Mouse (Mus musculus): ENCODE measurements around the gene Dok3. TPM values are rescaled to one million over a fixed set of nuclear protein-coding genes. Genes with fewer than 3 reads are reported as not detected.
"Not testable (repeated sequence)": the region's sequence is repeated elsewhere in the genome, so short reads cannot be mapped to it uniquely, and the experiment has no call there.

Dok3 gene
- polyA plus RNA-seq (2016; fragmentation: Nextera tagmentation; extraction: Ambion mirVana): 1.4 and 1.7 TPM in 2 replicates

DNA sequence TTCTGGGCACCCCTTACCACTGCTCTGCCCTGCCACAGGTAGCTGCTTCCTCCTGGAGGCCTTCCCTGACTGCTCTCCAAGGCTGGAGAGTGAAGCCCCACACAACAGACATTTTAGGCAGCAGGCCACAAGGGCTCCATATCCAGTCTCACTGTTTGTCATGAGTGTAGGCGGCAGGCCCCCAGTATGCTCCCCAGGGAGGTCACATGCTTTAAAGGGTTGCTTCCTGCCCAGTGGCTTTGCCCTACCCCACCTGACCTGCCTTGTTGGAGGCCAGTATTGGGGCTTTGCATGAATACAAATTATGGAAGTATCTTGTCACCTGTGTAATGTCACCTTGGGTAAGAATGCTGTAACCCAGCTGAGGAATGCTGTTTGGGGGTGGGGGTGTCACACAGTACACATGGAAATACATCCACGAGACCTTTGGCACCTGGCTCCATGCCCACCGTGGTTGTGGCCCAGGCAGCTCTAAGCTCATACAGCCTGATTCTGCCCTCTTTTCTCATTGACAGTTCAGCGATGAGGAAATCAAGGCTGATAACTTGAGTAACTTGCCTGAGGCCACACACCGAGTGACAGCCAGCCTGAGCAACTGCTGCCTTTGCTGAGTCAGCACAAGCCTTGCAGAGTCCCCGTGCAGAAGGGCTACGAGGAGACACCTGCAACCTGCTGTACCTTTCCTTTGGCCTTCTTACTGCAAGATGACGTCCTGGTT lies at the start of gene Dok3:
Dok3 (minus strand) TSS at position 99 of the 718 bp plus-strand sequence.
- Histone ChIP-seq H3K9me3 (replicated peaks) (no peaks in the 10 kb centered on the region), H3K4me2 (no peak within 1 kb of the TSS), H3K4me3 (no peak within 1 kb of the TSS), H3K4me1 (replicated peaks) (no peaks in the 10 kb centered on the region), H3K27ac (ENCODE audit: poor library complexity, severe bottlenecking) (no peak within 1 kb of the TSS), H3K36me3 (peaks cover 52% of the 10 kb centered on the region), H3K9ac (no peak within 1 kb of the TSS), H3K27me3 (replicated peaks) (0 out of 2 replicates have a peak, but pooled peaks cover 3% of the 10 kb centered on the region)
- 75% methylated on average over 8 of the region's 8 CpGs for WGBS
- no peak for ATAC-seq (ENCODE audit: insufficient number of reproducible peaks, low FRiP score)

DNA sequence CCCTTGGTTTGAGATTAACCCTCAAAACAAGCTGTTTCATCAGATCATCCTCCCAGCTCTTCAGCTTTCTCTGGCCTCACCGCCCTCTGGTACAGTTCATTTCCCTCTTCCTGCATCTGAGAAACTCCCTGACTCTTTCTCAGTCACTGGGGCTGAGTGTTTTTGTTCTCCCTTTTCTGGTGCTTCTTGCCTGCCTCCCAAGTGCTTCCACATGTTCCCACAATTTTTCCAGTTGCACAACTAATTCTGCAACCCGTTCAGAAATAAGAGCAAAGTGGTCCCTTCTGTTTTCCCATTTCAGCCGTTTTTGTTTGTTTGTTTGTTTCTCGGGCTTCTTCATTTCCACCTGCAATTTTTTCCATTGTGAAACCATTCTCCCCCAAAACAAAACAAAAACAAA lies 49.0 kb upstream of the Dok3 start:
- Histone ChIP-seq H3K36me3 (no peaks in the 10 kb centered on the region), H3K9me3 (replicated peaks) (peaks cover 2% of the 10 kb centered on the region), H3K27ac (ENCODE audit: poor library complexity, severe bottlenecking) (no peak overlapping the region), H3K4me2 (no peak overlapping the region), H3K9ac (no peak overlapping the region), H3K4me1 (replicated peaks) (no peaks in the 10 kb centered on the region), H3K27me3 (replicated peaks) (no peaks in the 10 kb centered on the region), H3K4me3 (no peak overlapping the region)
- ATAC-seq (ENCODE audit: insufficient number of reproducible peaks, low FRiP score): no peak
- WGBS: 74% methylated on average over 4 of the region's 4 CpGs

DNA sequence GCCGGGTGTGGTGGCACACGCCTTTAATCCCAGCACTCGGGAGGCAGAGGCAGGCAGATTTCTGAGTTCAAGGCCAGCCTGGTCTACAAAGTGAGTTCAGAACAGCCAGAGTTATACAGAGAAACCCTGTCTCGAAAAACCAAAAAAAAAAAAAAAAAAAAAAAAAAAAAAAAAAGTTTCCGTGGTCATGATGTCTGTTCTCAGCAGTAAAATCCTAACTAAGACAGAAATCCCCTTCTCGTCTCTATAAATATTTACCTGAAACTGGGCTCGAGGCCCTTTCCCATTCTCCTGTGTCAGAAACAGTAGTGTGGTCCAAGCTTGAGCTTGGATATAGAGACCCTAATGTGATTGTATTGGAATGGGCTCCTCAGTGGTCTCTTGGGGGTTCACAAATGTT lies 47.8 kb upstream of the Dok3 start:
- H3K4me3 ChIP-seq; H3K27me3 ChIP-seq (replicated peaks); ATAC-seq (ENCODE audit: insufficient number of reproducible peaks, low FRiP score); H3K36me3 ChIP-seq; H3K27ac ChIP-seq (ENCODE audit: poor library complexity, severe bottlenecking); H3K4me1 ChIP-seq (replicated peaks); H3K9me3 ChIP-seq (replicated peaks); H3K4me2 ChIP-seq; H3K9ac ChIP-seq: not testable (repeated sequence)
- 73% methylated on average over 7 of the region's 7 CpGs for WGBS

DNA sequence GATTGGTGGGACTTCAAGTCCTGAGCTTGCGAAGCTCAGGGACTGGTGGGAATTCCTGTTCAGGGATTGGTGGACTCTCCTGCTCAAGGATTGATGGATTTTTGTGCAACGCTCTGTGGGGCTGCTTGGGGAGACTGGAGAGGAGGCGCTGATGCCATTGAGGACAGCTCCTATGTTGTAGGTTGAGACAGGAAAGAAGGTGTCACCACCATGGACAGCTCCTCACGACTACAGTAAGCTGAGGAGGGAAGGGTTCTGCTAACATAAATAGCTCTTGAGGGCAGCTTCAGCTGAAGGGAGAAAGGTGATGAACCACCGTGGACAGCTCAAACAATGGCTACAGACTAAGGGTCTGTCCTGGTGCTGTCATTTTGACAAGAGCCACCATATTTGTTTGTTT lies 46.8 kb upstream of the Dok3 start:
- Histone ChIP-seq H3K9ac (no peak overlapping the region), H3K27ac (ENCODE audit: poor library complexity, severe bottlenecking) (no peak overlapping the region), H3K4me2 (no peak overlapping the region), H3K9me3 (replicated peaks) (peaks cover 2% of the 10 kb centered on the region), H3K36me3 (no peaks in the 10 kb centered on the region), H3K27me3 (replicated peaks) (no peaks in the 10 kb centered on the region), H3K4me1 (replicated peaks) (peaks cover 6% of the 10 kb centered on the region; the same call in 1 of the 2 replicates), H3K4me3 (no peak overlapping the region)
- no peak for ATAC-seq (ENCODE audit: insufficient number of reproducible peaks, low FRiP score)
- WGBS: 46% methylated on average over 5 of the region's 5 CpGs

DNA sequence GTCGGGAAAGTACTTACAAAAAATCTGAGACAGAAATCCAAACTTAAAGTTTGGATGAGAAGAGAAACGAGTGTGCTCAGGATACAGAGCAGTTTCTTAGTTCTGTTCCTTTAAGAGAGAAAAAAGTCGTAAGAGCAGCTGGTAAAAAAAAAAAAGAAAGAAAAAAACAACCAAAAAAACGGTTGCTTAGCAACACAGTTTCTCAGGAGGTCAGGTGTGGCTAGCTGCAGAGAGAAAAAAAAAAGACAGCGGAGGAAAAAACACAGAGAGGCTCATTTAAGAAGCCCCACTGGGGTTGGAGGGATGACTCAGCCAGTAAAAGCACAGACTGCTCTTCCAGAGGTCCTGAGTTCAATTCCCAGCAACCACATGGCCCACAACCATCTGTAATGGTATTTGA lies 45.2 kb upstream of the Dok3 start:
- no peaks in the 10 kb centered on the region for H3K36me3 ChIP-seq
- no peak for ATAC-seq (ENCODE audit: insufficient number of reproducible peaks, low FRiP score)
- no peak overlapping the region for H3K4me3 ChIP-seq
- no peak overlapping the region for H3K4me2 ChIP-seq
- peaks cover 2% of the 10 kb centered on the region for H3K9me3 ChIP-seq (replicated peaks)
- H3K4me1 ChIP-seq (replicated peaks): peaks cover 13% of the 10 kb centered on the region
- H3K9ac ChIP-seq: no peak overlapping the region
- 67% methylated on average over 5 of the region's 5 CpGs for WGBS
- H3K27me3 ChIP-seq (replicated peaks): no peaks in the 10 kb centered on the region
- H3K27ac ChIP-seq (ENCODE audit: poor library complexity, severe bottlenecking): no peak overlapping the region

- no peak within 1 kb of the TSS for H3K4me2 ChIP-seq
- H3K27ac ChIP-seq (ENCODE audit: poor library complexity, severe bottlenecking): no peak within 1 kb of the TSS
- H3K4me3 ChIP-seq: no peak within 1 kb of the TSS
- peaks cover 2% of the 10 kb centered on the region; the same call in 1 of the 2 replicates for H3K9me3 ChIP-seq (replicated peaks)
- H3K9ac ChIP-seq: no peak within 1 kb of the TSS
- H3K4me1 ChIP-seq (replicated peaks): peaks cover 17% of the 10 kb centered on the region
- no peak for ATAC-seq (ENCODE audit: insufficient number of reproducible peaks, low FRiP score)
- WGBS: 94% methylated on average over 2 of the region's 2 CpGs
- H3K36me3 ChIP-seq: peaks cover 1% of the 10 kb centered on the region
- H3K27me3 ChIP-seq (replicated peaks): no peaks in the 10 kb centered on the region
Observed at GRCm38 (mm10) chr13:55573432-55573831, 44.3 kb upstream of the Dok3 start, which contains the start of gene Tmed9. Tmed9 (plus strand) TSS chr13:55573732.

DNA sequence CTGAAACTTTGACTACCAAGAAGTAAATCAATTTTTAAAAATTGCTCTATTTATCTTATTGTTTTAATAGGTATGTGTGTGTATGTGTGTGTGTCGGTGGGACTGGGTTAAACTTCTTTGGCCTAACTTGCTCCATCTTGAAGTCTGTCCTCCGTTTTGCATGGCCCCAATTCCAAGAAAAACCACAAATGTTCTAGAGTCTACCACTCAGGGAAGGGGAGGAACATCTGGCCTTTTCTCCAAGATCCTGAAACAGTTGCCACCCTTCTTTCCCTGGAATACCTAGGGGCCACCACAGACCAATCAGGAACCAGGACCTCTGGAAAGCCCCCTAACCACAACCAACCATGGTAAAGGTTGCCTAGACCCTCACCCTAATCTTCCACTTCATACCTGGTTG lies 42.9 kb upstream of the Dok3 start:
- H3K9ac ChIP-seq: no peak overlapping the region
- no peak overlapping the region for H3K27ac ChIP-seq (ENCODE audit: poor library complexity, severe bottlenecking)
- no peak overlapping the region for H3K4me3 ChIP-seq
- H3K9me3 ChIP-seq (replicated peaks): peaks cover 2% of the 10 kb centered on the region; the same call in 1 of the 2 replicates
- no peak overlapping the region for H3K4me2 ChIP-seq
- ATAC-seq (ENCODE audit: insufficient number of reproducible peaks, low FRiP score): no peak
- H3K4me1 ChIP-seq (replicated peaks): peaks cover 20% of the 10 kb centered on the region
- no peaks in the 10 kb centered on the region for H3K27me3 ChIP-seq (replicated peaks)
- whole genome bisulfite sequencing: 86% methylated on average over 2 of the region's 2 CpGs
- H3K36me3 ChIP-seq: peaks cover 11% of the 10 kb centered on the region

DNA sequence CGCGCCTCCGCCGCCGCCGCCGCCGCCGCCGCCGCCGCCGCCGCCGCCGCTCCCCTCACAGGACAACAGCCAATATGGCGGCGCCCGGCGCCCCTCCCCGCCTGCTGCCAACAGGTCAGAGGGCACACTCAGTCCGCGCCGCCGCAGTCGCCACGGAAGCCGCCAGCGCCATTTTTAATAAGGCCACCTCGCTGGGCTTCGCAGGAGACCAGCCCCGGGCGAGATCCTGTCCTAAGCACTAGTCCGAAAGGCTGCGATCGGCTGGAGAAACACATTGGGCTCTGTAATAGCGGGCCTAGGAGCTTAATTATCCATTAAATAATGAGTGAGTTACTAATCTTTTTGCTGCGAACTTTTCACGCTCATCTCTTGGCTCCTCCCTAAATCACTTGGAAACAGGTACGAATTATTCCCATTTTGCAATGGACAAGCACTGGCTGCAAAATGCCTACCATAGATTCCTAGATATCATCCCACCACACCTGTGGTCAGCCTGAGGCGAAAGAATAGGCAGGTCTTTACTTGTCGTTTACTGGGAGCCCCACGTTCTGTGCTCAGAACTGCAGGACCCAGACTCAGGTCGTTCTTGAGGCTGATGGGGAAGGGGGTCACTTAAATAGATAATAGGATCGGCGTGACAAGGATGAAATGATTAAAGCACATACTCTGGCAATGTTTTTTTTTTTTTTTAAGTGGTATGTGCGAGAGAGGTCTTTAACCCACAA lies 42.1 kb upstream of the Dok3 start, which contains the start of gene Fam193b:
Fam193b (minus strand) TSS at position 94 of the 725 bp plus-strand sequence.
- Histone ChIP-seq H3K4me1 (replicated peaks) (peaks cover 22% of the 10 kb centered on the region), H3K9ac (peak within 1 kb of the TSS; percentile 85), H3K4me3 (peak within 1 kb of the TSS; percentile 63), H3K27ac (ENCODE audit: poor library complexity, severe bottlenecking) (peak within 1 kb of the TSS; percentile 77), H3K4me2 (peak within 1 kb of the TSS; percentile 72), H3K9me3 (replicated peaks) (peaks cover 2% of the 10 kb centered on the region; the same call in 1 of the 2 replicates), H3K36me3 (peaks cover 17% of the 10 kb centered on the region), H3K27me3 (replicated peaks) (no peaks in the 10 kb centered on the region)
- ATAC-seq (ENCODE audit: insufficient number of reproducible peaks, low FRiP score): peak; percentile 94
- 2% methylated on average over 44 of the region's 47 CpGs for WGBS

DNA sequence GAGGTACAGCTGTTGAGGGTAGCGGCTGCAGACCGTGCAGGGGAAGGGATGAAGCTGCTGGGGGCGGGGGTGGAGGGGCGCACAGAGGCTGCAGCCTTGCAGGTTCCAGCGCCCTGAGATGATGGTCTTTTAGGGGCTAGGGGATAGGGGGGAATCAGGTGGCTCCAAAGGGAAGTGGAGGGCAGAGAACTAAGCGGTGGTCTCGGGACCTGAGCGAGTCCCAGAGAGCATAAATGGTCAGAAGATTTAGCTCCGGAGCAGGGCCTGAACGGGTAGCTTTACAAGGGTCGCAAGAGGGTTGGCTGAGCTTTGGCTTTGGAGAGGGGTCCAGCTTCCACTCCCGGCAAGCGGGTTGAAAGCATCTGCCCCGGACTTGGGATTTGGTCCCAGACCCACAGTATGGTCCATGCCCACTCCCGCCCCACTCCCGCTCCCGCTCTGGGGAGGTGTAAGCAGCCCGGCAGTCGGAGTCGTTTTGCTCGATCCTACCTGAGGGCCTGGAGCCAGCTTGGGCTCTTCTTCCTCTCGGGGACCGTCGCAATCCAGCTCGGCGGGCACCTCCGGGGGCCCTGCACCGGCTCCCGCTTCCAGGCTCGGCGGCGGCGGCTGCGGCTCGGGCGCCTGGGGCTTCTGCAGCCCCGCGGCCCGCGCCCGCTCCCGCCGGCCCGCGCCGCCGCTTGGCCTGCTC lies 41.3 kb upstream of the Dok3 start:
- peak; percentile 79 for ATAC-seq (ENCODE audit: insufficient number of reproducible peaks, low FRiP score)
- Histone ChIP-seq H3K4me3 (peak overlapping the region; percentile 63), H3K27me3 (replicated peaks) (no peaks in the 10 kb centered on the region), H3K9me3 (replicated peaks) (0 out of 2 replicates have a peak, but pooled peaks cover 2% of the 10 kb centered on the region), H3K4me1 (replicated peaks) (peaks cover 22% of the 10 kb centered on the region), H3K27ac (ENCODE audit: poor library complexity, severe bottlenecking) (peak overlapping the region; percentile 77), H3K4me2 (peak overlapping the region; percentile 72), H3K36me3 (peaks cover 17% of the 10 kb centered on the region), H3K9ac (peak overlapping the region; percentile 85)
- under 1% methylated on average over 47 of the region's 47 CpGs for WGBS

- peak overlapping the region; percentile 63 for H3K4me3 ChIP-seq
Observed at GRCm38 (mm10) chr13:55569726-55570285, 40.7 kb upstream of the Dok3 start.

More at GRCm38 (mm10) chr13:55569726-55570285, 40.7 kb upstream of the Dok3 start:
- H3K4me2 ChIP-seq: peak overlapping the region; percentile 72
- peaks cover 17% of the 10 kb centered on the region for H3K36me3 ChIP-seq
- peaks cover 22% of the 10 kb centered on the region for H3K4me1 ChIP-seq (replicated peaks)
- ATAC-seq (ENCODE audit: insufficient number of reproducible peaks, low FRiP score): no peak
- H3K27me3 ChIP-seq (replicated peaks): no peaks in the 10 kb centered on the region
- H3K9me3 ChIP-seq (replicated peaks): 0 out of 2 replicates have a peak, but pooled peaks cover 2% of the 10 kb centered on the region
- peak overlapping the region; percentile 77; the same call in 1 of the 2 replicates for H3K27ac ChIP-seq (ENCODE audit: poor library complexity, severe bottlenecking)
- WGBS: 17% methylated on average over 16 of the region's 16 CpGs
- H3K9ac ChIP-seq: peak overlapping the region; percentile 85

Data from heart, embryonic 12.5 days (tissue).